Mouse (Mus musculus) gastrocnemius, adult 2 months (tissue): ENCODE results near the gene Insyn1. TPM values are rescaled to one million over a fixed set of nuclear protein-coding genes. Genes with fewer than 3 reads are reported as not detected.

Experiments used
- DNase-seq: peaks from one replicate; pipeline ENCODE4 v3.0.0; 2022
- H3K27ac ChIP-seq: fragments of 200-600 bp; 2 replicates; pipeline ENCODE4 v1.8.1; 2022; ENCODE audit warnings: mild to moderate bottlenecking
- H3K4me3 ChIP-seq: fragments of 200-600 bp; 2 replicates; pipeline ENCODE4 v1.8.1; 2022; ENCODE audit warnings: mild to moderate bottlenecking, moderate library complexity
- CTCF ChIP-seq: fragments of 200-600 bp; IDR thresholded peaks from 2 replicates; pipeline ENCODE4 v1.8.1; 2022; ENCODE audit warnings: antibody characterized with exemption, mild to moderate bottlenecking, moderate library complexity
- intact Hi-C: fragments of 180-260 bp; cut with DNase I; formaldehyde crosslinking; loops from one replicate; pipeline ENCODE4 v1.15.1; 2025
- total RNA-seq, 2 experiments: library from RNA; stranded (reverse); gene quantifications; 2 replicates each; pipeline ENCODE4 v1.2.3; 2021

The Insyn1 gene
- total RNA-seq, 2 experiments from 2014 or later: 17.3 to 20.1 TPM

GRCm38 (mm10) chr9:58495035-58495434, 6.6 kb downstream of the Insyn1 start:
- DNase-seq: no peak
- Histone ChIP-seq H3K4me3 (no peak overlapping the region), H3K27ac (no peak overlapping the region)
- no peak; the same call in 1 of the 2 replicates for TF ChIP-seq CTCF
- intact Hi-C loops: no loop called here

- no peak overlapping the region for H3K4me3 ChIP-seq
- H3K27ac ChIP-seq: no peak overlapping the region
- peak; percentile 23; the same call in 1 of the 2 replicates for TF ChIP-seq CTCF
- no peak for DNase-seq
- intact Hi-C loops: no loop called here
Measured at GRCm38 (mm10) chr9:58496470-58497182, 8.2 kb downstream of the Insyn1 start.

GRCm38 (mm10) chr9:58497942-58498341, 9.5 kb downstream of the Insyn1 start:
- intact Hi-C loops: no loop called here
- H3K27ac ChIP-seq: no peak overlapping the region
- no peak for TF ChIP-seq CTCF
- no peak for DNase-seq
- H3K4me3 ChIP-seq: no peak overlapping the region

- intact Hi-C loops: no loop called here
- H3K27ac ChIP-seq: no peak overlapping the region
- TF ChIP-seq CTCF: no peak
- H3K4me3 ChIP-seq: no peak overlapping the region
- no peak for DNase-seq
Measured at GRCm38 (mm10) chr9:58500946-58501345, 12.5 kb downstream of the Insyn1 start.

GRCm38 (mm10) chr9:58507216-58508005, 19.0 kb downstream of the Insyn1 start:
- Histone ChIP-seq H3K4me3 (no peak overlapping the region), H3K27ac (no peak overlapping the region)
- TF ChIP-seq CTCF: no peak
- DNase-seq: no peak
- intact Hi-C loops: no loop called here

- no peak overlapping the region for H3K4me3 ChIP-seq
- H3K27ac ChIP-seq: no peak overlapping the region
- TF ChIP-seq CTCF: no peak
- intact Hi-C loops: no loop called here
- DNase-seq: no peak
Measured at GRCm38 (mm10) chr9:58510452-58510851, 22.0 kb downstream of the Insyn1 start.

- H3K27ac ChIP-seq: no peak overlapping the region
- no peak for TF ChIP-seq CTCF
- DNase-seq: no peak
- no peak overlapping the region for H3K4me3 ChIP-seq
- intact Hi-C loops: no loop called here
Measured at GRCm38 (mm10) chr9:58513749-58514148, 25.3 kb downstream of the Insyn1 start.

GRCm38 (mm10) chr9:58516480-58516879, 28.1 kb downstream of the Insyn1 start:
- no peak overlapping the region for H3K4me3 ChIP-seq
- intact Hi-C loops: no loop called here
- no peak overlapping the region for H3K27ac ChIP-seq
- TF ChIP-seq CTCF: no peak
- DNase-seq: no peak

- DNase-seq: peak; percentile 31
- H3K27ac ChIP-seq: peak overlapping the region; percentile 54; the same call in 1 of the 2 replicates
- no peak overlapping the region for H3K4me3 ChIP-seq
- intact Hi-C loops: no loop called here
- no peak for TF ChIP-seq CTCF
Measured at GRCm38 (mm10) chr9:58517866-58518750, 29.7 kb downstream of the Insyn1 start.

GRCm38 (mm10) chr9:58519953-58520352, 31.6 kb downstream of the Insyn1 start:
- no peak overlapping the region for H3K4me3 ChIP-seq
- no peak for TF ChIP-seq CTCF
- no peak overlapping the region for H3K27ac ChIP-seq
- intact Hi-C loops: no loop called here
- no peak for DNase-seq

- Histone ChIP-seq H3K27ac (no peak overlapping the region), H3K4me3 (no peak overlapping the region)
- intact Hi-C loops: no loop called here
- TF ChIP-seq CTCF: no peak
- no peak for DNase-seq
Measured at GRCm38 (mm10) chr9:58520816-58521581, 32.6 kb downstream of the Insyn1 start.

- DNase-seq: no peak
- Histone ChIP-seq H3K4me3 (no peak overlapping the region), H3K27ac (no peak overlapping the region)
- TF ChIP-seq CTCF: no peak
- intact Hi-C loops: no loop called here
Measured at GRCm38 (mm10) chr9:58521883-58522423, 33.5 kb downstream of the Insyn1 start.
